Mouse (Mus musculus): ENCODE data around the gene Efhd2.

DNA sequence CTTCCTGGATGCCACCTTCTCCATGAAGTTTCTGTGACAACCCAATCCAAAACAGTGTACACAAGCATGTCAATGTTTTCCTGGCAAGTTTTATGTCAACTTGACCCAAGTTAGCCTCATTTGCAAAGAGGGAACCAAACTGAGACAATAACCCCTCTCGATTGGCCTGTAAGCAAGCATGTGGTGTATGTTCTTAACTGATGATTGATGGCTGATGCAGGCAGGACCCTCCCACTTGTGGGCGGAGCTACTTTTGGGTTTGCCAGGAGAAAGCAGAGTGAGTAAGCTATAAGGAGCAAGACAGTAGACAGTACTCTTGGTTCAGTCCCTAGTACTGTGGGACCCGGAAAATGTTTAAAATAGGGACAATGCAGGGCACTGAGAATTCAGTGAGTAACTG is 51.7 kb downstream of the Efhd2 start:
- TF ChIP-seq CTCF (IDR thresholded peaks at IDR 0.05; ENCODE audit: low read depth) (no peak), EP300 (optimal IDR thresholded peaks at IDR 0.05) (no peak)
